Mouse (Mus musculus) lung, adult 18-20 months (tissue): ENCODE measurements at regions not wholly inside any gene's neighbourhood (a gene's known extent, or its start where the extent isn't known, plus 50 kb on each side); places are given as distances from the start of the nearest gene placed in this dataset.

Experiments used
- DNase-seq, 2 experiments: peaks; one replicate each; pipeline ENCODE4 v3.0.0; 2022; ENCODE audit warnings: mixed read lengths in 2 of 2

- no peak for DNase-seq
Measured at GRCm38 (mm10) chr2:169351547-169351946, 236.0 kb downstream of the Gm11011 start.

- no peak for DNase-seq
Measured at GRCm38 (mm10) chr2:169346107-169346506, 241.4 kb downstream of the Gm11011 start.

- DNase-seq = no peak
Measured at GRCm38 (mm10) chr2:169319521-169319920, 268.0 kb downstream of the Gm11011 start.

GRCm38 (mm10) chr2:169314396-169314930, 273.1 kb downstream of the Gm11011 start:
- no peak for DNase-seq

- DNase-seq = no peak
Measured at GRCm38 (mm10) chr2:169311821-169312220, 275.7 kb downstream of the Gm11011 start.

- DNase-seq = no peak
Measured at GRCm38 (mm10) chr2:169311356-169311755, 276.2 kb downstream of the Gm11011 start.

GRCm38 (mm10) chr2:169304360-169304759, 283.2 kb downstream of the Gm11011 start:
- no peak for DNase-seq

GRCm38 (mm10) chr2:169300966-169301365, 286.6 kb downstream of the Gm11011 start:
- no peak for DNase-seq

GRCm38 (mm10) chr2:169300411-169300810, 287.1 kb downstream of the Gm11011 start:
- DNase-seq = no peak

- DNase-seq = no peak
Measured at GRCm38 (mm10) chr2:169297841-169298627, 289.5 kb downstream of the Gm11011 start.

- no peak for DNase-seq
Measured at GRCm38 (mm10) chr2:169297226-169297625, 290.3 kb downstream of the Gm11011 start.

- no peak for DNase-seq
Measured at GRCm38 (mm10) chr2:169293351-169293750, 294.2 kb downstream of the Gm11011 start.

- no peak for DNase-seq
Measured at GRCm38 (mm10) chr2:169288891-169289605, 298.5 kb downstream of the Gm11011 start.

- no peak for DNase-seq
Measured at GRCm38 (mm10) chr2:169286701-169287100, 300.8 kb downstream of the Gm11011 start.

- DNase-seq = no peak
Measured at GRCm38 (mm10) chr2:169282508-169283117, 304.9 kb downstream of the Gm11011 start.

- no peak for DNase-seq
Measured at GRCm38 (mm10) chr2:169275371-169275770, 312.2 kb downstream of the Gm11011 start.

- no peak for DNase-seq
Measured at GRCm38 (mm10) chr2:169274101-169274500, 313.4 kb downstream of the Gm11011 start.

GRCm38 (mm10) chr2:169272622-169273021, 314.9 kb downstream of the Gm11011 start:
- no peak for DNase-seq

GRCm38 (mm10) chr2:169272018-169272417, 315.5 kb downstream of the Gm11011 start:
- DNase-seq = no peak

- DNase-seq = no peak
Measured at GRCm38 (mm10) chr2:169260636-169261035, 305.2 kb upstream of the Zfp64 start.

GRCm38 (mm10) chr2:169244572-169244971, 289.2 kb upstream of the Zfp64 start:
- DNase-seq = no peak

GRCm38 (mm10) chr2:169243981-169244380, 288.6 kb upstream of the Zfp64 start:
- DNase-seq = no peak

GRCm38 (mm10) chr2:169237856-169238255, 282.5 kb upstream of the Zfp64 start:
- no peak for DNase-seq
